Mouse (Mus musculus): Measurements from ENCODE around the gene Rsph3b. TPM values are rescaled to one million over a fixed set of nuclear protein-coding genes. Genes with fewer than 3 reads are reported as not detected.
"Not testable (repeated sequence)": the region's sequence is repeated elsewhere in the genome, so short reads cannot be mapped to it uniquely, and the experiment has no call there.

The Rsph3b gene
- 17.2 and 18.4 TPM in 2 replicates for total RNA-seq (2017)

DNA sequence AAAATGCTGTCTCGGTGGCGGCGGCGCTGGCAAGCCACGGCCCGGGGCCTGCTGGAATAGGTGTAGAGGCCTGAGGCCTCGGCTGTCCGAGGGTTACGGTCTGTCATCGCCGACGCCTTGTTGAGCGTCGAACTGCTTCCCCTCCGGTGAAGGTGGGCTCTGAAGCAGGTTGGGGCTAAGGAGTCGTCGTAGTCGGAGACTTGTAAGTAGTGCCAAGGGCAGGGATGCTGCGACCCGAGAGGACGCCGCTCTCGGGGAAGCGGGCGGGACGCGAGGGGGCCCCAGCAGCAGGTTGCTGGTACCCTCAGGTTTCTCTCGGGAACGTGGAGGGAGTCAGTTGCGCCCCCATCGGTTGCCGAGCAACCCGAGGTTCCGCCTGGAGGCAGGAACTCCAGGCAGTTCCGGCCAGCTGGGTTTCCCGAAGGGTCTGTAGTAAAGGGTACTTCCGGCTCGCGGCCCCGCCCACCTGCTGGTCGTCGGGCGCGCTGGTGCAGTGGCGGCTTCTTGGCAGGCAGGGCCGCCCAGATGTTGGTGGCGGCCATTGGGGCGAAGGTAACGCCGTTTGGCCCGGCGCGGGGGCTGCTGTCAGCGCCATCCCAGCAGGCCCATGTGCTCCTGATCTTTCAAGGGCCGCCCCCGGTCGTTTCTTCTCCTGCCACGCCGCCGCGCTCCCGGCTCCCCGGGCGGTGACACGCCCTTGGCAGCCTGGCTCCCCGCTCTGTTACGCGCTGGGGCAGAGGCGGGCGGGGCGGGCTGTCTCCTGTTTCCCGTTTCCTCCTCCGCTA is at the start of gene Rsph3b:
TSS of gene Rsph3b (minus strand) at position 699 of the 785 bp plus-strand sequence.
- peak; percentile 64 for ATAC-seq (ENCODE audit: extremely low read depth, insufficient number of reproducible peaks, low FRiP score, poor library complexity, severe bottlenecking)

DNA sequence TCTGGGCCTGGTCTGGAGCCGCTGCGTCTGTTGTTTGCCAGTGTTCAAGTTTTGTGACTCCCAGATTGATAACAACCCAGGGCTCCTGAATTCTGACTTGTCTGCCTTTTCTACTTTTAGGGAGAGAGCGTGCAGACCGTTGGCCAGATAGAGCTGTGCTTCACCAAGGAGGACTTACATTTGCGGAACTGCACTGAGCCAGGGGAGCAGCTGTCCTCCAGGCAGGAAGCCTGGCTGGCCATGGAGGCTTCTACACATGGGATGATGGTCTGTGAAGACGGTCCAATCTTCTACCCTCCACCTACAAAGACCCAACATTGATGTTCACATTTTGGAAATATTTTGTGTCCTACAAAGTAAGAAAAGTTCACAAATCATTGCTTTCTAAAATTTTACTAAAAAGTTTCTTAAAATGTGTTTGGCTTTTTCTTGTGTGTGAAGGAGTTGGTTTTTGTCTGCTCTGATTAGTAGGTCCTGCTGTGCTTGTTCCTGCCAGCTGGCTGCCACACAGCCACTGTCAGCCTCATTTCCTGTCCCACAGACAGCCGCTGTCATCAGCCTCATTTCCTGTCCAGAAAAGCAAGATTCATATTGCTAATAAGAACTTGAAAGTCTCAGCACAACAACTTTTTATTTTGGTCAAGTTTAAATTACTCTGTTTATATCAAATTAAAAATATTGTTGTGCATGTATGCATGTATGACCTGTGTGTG is 49.5 kb upstream of the Rsph3b start:
- not testable (repeated sequence) for ATAC-seq (ENCODE audit: extremely low read depth, insufficient number of reproducible peaks, low FRiP score, poor library complexity, severe bottlenecking)

DNA sequence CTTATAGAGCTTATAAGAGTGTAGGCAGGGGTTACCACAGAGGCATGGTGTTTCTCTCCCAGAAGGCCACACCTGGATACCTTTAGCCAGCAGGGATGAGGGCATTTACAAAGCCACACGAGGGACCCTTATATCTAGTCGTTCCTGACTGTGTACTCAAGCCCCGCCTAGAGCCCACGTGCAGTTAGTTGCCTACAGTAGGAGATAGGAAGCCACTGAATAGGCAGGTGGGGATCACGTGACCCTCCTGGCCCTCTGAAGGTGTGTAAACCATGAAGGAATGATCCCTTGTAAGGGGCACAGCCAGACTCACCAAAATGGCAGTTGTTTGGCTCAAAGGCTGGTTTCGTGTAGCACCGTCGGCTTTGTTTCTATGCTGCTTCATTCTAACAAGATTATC is 48.3 kb upstream of the Rsph3b start:
- not testable (repeated sequence) for ATAC-seq (ENCODE audit: extremely low read depth, insufficient number of reproducible peaks, low FRiP score, poor library complexity, severe bottlenecking)

DNA sequence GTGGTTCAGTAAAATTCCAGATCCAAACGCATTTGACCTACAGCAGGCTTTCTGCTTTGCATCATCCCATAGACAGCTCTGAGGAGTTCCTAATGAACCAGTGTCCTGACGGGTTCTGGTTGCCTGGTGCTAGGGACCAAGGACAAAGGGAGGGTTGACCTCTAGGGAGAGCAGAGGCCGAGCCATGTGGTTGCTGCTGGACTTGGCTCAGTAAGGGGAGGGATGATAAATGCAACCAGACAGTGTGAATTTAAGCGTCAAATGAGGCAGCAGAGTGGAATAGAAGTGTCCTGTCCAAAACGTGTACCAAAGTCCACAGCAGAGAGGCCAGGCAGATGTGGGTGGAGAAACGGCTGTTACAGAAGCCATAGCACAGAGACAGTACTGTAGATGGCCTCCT is 47.0 kb upstream of the Rsph3b start:
- ATAC-seq (ENCODE audit: extremely low read depth, insufficient number of reproducible peaks, low FRiP score, poor library complexity, severe bottlenecking): not testable (repeated sequence)

DNA sequence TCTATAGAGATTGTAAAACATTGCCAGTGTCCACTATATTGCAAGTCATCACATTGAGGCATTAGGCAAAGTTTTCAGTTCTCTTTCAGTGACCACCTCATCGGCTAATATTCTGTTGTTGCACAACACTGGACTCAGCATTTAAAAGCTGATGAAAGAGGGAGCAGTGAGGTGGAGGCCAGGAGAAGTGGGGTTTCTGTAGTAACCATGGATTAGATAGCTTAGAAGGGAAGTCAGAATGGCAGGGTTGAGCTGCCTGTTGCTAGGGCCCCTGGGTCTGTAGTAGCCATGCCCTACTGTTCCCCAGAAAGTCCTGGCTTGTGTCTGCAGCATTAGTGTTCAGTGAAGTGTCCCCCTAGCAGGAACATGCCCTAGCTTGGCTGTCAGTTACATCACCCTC is 37.6 kb upstream of the Rsph3b start:
- not testable (repeated sequence) for ATAC-seq (ENCODE audit: extremely low read depth, insufficient number of reproducible peaks, low FRiP score, poor library complexity, severe bottlenecking)

DNA sequence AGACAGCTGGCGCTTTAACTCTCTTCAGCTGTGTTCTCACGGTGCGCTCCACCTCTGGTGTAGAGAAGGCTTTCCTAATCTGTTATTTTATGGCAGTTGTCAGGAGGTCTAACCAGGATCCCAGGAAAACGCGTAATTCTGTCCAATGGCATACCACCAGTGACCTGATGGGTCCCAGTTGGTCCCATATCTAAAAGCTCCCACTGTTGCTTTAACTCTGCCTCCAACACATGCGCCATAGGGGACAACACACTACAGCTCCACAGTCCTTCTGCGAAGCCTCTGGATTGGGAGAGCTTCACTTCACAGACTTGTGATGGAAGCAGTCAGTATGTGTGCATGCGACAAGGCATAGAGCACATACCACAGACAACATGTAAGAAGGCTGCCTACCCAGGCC is 31.7 kb upstream of the Rsph3b start:
- not testable (repeated sequence) for ATAC-seq (ENCODE audit: extremely low read depth, insufficient number of reproducible peaks, low FRiP score, poor library complexity, severe bottlenecking)

DNA sequence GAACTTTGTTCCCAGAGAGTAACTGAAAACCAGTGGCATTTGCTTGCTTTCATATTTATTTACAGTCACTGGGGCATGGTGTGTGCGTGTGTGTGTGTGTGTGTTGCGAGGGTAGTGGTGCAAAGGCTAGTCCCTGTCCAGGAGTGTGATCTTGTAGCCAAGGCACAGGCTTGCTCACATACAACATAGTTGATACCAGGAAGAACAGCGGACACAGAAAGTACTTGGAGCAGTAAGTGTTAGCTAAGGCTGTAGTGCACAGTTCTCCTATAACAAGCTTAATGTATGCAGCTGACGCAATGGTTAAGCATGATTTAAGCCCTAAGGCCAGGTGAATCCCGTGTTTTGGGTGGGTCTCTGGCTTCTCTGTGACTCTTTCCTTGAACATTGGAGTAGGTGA is 30.9 kb upstream of the Rsph3b start:
- not testable (repeated sequence) for ATAC-seq (ENCODE audit: extremely low read depth, insufficient number of reproducible peaks, low FRiP score, poor library complexity, severe bottlenecking)

DNA sequence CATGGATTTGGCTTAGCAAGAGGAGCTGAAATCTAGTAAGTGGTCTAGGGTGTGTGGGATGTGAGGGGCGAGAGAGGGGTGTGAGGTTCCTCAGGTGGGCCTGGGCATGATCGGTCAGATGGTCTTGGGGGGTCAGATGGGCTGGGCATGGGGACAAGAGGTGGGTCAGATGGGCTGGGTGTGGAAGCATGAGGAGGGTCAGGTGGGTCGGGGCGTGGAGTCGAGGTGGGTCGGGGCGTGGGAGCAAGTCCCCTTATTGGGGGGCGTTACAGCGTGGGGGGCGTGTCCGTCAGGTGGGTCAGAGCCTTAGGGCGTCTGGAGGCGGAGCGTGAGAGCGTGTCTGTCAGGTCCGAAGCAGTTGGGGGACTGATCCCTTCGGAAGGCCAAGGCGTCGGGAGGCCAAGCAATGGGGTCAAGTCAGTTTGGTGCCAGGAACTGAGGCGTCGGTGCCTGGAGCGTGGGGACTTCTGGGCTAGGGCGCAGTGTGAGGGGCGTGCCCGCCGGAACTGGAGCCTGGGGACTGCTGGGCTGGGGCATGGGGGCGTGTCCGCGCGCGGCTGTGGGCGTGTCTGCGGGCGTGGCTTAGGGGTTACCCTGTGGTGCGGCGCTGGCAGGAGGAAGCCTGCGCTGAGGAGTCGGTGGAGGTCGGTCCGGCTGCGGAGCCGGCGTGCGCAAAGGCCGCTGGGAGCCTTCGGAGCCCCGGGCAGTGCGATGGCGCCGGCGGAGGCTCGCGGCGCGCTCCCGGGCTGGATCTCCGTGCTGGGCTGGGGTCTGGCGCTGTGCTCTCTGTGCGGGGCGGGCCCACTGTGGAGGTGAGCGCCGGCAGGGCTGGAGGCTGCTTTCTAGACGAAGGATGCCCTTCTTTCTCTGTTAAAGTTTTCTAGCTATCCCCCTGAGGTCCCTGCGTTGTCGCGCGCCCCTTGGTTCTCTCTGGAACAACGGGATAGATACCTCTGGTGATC is 30.1 kb upstream of the Rsph3b start, which contains the start of gene Gm49721:
TSS of gene Gm49721 (plus strand) at position 618 of the 962 bp plus-strand sequence.
- peak; percentile 91 for ATAC-seq (ENCODE audit: extremely low read depth, insufficient number of reproducible peaks, low FRiP score, poor library complexity, severe bottlenecking)

DNA sequence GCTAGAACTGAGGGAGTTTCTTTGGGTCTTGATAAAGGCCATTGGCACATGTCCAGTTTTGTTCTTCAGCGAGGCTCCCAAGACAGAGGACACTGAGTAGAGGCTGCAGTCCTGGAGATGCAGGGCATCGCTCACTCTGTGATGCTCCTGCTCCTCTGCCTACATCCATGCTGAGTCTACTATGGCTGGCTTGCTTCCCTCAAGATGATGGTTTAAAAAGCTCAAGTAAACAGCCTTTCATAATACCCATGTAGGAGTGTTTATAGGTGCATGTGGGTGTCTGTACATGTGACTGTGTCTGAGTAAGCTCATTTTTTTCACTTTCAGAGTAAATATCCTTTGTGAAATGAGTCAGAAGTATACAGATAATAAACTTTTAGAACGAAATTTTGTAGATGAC is 26.5 kb upstream of the Rsph3b start:
- ATAC-seq (ENCODE audit: extremely low read depth, insufficient number of reproducible peaks, low FRiP score, poor library complexity, severe bottlenecking): not testable (repeated sequence)

DNA sequence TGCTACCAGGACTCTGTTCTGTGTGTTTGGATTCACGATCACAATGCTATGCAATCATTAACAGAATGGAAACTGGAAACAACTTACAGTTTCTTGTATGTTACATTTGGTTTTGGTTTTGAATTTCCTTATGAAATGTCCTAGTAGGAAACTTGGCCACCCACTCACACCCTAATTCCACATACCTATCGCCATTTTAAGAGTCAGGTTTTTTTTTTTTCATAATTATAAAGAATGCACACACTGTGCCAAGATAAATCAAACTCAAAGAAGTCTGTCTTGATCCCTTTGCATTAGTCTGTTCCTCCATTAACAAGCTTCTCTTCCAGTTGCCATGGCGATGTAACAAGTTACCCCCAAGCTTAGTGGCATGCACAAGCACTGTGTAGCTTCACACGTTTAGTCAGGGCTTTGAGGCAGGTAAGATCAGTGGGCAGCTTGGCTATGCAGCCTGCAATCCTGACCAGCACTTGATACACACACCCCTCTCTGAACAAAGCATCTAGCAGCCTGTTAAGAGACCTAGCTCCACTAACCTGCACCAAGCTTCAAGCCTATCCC is 24.4 kb upstream of the Rsph3b start:
- ATAC-seq (ENCODE audit: extremely low read depth, insufficient number of reproducible peaks, low FRiP score, poor library complexity, severe bottlenecking): not testable (repeated sequence)

DNA sequence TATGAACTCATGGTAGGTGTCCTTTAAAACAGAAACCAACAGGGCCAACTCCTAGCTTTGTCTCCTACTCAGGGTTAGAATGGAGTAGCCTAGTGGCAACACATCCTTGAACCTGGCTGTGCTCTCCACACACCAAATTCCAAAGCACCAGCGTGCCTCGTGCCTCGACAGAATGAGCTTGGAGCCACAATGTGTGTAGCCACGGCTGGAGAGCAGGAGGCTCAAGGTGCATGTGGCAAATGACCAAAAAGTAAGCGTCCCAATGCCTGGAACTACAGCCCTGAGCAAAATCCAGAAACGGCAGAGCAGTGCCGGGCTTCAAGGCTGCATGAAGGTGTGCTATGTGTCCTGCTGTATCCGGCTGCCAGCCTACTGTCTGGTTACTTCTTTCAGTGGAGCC is 22.8 kb upstream of the Rsph3b start:
- ATAC-seq (ENCODE audit: extremely low read depth, insufficient number of reproducible peaks, low FRiP score, poor library complexity, severe bottlenecking): not testable (repeated sequence)

DNA sequence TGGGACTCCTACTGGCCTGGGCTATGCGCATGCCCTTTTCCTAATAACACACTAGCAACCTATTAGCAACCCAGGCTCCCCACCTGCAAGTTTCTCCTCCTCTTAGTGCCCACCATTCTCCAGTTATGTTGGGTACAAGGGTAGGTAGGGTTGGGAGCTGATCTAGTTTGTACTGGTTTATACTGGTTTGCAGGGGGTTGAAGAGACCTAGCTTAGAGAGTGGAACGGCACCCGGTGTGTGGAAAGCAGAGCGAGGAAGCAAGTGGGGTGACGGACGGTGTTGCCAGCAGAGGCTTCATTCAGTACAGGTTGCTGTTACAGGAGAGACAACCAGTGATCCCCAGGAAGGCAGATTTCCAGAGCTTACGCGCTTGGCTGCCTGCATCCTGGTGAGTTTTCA is 21.9 kb upstream of the Rsph3b start, which contains the start of gene Rnaset2b:
TSS of gene Rnaset2b (plus strand) at position 301 of the 400 bp plus-strand sequence.
- not testable (repeated sequence) for ATAC-seq (ENCODE audit: extremely low read depth, insufficient number of reproducible peaks, low FRiP score, poor library complexity, severe bottlenecking)

DNA sequence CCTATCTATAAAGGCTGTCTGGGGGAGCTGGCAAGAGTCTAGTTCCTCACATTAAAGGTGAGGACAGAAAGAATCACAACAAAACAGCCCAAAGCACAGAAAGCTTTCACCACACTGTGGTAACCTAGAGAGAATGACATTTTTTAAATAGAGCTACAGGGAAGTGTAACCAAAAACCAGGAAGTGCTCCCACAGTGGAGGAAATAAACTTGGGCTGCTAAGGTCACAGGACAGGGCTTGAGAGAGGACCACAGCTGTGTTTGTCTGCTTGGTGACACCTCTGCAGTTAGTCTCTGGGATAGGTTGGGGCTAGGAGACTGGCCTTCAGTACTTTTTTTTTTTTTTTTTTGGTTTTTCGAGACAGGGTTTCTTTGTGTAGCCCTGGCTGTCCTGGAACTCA is 19.2 kb upstream of the Rsph3b start:
- ATAC-seq (ENCODE audit: extremely low read depth, insufficient number of reproducible peaks, low FRiP score, poor library complexity, severe bottlenecking): peak; percentile 71

DNA sequence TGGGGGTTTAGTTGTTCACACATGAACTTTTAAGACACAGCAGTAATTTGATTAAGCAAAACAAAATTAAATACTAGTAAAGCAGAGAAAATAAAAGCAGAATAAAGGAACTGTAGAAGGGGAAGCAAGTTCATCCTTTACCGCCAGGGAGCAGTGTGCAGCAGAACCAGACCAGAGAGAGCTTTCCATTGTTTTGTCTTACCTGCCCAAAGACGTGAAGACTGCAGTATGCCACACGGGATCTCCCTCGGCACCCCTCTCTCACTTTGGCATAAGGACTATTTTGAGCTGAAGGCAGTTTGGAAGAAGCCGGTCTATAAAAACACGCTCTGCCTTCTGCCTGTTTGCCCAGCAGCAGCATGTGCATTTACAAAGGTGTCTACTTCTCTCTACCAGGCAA is 16.9 kb upstream of the Rsph3b start:
- ATAC-seq (ENCODE audit: extremely low read depth, insufficient number of reproducible peaks, low FRiP score, poor library complexity, severe bottlenecking): peak; percentile 20; the same call in 1 of the 2 replicates

DNA sequence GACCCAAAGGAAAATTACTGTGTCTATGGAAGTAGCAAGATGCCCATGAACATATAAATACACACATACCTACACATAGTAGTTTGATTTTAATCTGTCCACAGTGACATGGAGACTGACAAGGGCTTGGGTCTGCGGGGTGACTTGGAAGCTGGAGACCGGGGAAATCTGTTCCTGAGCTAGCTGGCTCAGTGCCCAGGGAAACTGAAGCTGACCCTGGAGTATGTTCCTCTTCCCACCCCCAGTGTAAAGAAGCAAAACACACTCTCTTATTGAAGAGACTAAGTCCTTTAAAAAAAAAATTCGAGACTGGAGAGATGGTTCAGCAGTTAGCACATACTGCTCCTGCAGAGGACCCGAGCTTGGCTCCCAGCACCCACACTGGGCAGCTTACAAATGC is 14.5 kb upstream of the Rsph3b start:
- ATAC-seq (ENCODE audit: extremely low read depth, insufficient number of reproducible peaks, low FRiP score, poor library complexity, severe bottlenecking): not testable (repeated sequence)

DNA sequence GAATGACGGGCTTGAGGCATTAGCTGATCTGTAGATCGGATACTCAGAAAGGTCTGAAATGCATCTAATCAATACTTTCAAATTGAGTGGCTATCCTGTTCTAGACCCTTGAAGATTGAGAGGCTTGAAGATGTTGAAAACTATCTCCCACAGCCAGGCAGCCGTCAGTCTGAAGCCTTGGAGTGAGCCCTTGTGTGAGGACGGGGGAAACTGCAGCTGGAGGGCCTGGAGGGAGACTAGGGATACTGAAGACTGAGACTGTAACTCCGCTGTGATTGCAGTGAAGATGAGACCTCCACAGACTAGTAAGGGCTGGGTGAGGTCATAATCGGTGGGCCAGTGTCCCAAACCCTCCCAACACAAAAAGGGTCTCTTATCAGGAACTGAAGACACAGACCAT is 13.9 kb upstream of the Rsph3b start:
- ATAC-seq (ENCODE audit: extremely low read depth, insufficient number of reproducible peaks, low FRiP score, poor library complexity, severe bottlenecking): not testable (repeated sequence)

DNA sequence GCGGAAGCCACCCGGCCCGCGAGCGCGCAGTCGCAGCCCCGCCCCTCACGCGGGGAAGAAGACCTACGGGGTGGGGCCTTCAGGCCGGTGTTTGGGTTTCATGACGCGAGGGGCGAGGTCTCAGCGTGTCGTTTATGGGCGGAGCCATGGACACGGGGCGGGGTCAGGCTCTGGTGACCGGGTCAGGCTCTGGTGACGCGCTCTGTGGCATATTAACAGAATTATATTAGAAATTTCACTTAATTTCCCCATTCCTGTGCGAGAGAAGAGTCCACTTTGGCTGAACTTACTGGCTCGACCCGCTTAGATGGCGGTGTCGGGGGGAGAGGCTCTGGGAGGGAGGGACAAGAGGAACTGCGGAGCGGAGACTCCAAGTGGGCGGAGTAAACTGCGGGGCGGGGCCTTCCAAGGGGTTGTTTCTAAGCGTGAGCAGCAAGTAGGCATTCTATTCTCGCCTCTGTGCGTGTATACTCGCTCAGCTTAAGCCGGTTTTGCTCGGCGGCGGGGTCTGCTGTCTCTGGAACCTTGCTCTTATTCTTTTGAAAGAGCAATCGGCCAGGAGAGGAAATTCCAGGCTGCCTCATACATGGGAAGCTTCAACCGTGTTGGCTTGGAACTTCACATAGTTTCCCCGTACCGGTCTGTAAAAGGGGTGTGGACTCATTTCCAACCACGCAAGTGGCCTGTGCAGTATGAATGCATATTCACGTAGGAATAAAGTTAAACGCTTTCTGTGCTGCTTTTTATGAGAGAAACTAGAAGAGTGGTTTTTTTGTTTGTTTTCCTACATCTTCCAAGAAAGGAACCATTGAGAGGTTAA is 12.9 kb upstream of the Rsph3b start:
- peak; percentile 86 for ATAC-seq (ENCODE audit: extremely low read depth, insufficient number of reproducible peaks, low FRiP score, poor library complexity, severe bottlenecking)

DNA sequence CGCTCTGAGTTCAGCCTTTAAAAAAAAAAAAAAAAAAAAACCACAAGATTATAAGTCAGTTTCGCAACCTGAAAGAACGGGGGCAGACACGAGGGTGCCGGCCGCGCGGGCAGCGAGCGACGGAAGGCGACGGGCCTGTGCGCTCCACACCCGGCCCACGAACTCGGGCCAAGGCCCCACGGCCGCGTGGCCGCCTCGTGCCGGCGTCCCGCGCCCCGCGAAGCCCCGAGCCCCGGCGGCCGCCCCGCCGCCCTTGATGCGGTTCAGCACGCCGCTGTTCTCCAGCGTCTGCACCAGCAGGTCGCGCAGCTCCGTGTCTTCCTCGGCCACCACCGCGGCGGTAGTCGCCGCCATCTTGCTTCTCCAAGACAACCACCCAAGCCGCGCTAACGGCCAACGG is 12.3 kb upstream of the Rsph3b start, which contains the start of gene Tagap1:
TSS of gene Tagap1 (minus strand) at position 381 of the 400 bp plus-strand sequence.
- not testable (repeated sequence) for ATAC-seq (ENCODE audit: extremely low read depth, insufficient number of reproducible peaks, low FRiP score, poor library complexity, severe bottlenecking)

Measured in neutrophil, adult 5-6 weeks (primary cell).